Mouse (Mus musculus) cerebellum, adult 2 months (tissue): ENCODE results near the gene Stpg3. TPM values are rescaled to one million over a fixed set of nuclear protein-coding genes. Genes with fewer than 3 reads are reported as not detected.
"Not testable (repeated sequence)": the region's sequence is repeated elsewhere in the genome, so short reads cannot be mapped to it uniquely, and the experiment has no call there.

Experiments
- DNase-seq, 2 experiments: peaks; one replicate each; pipeline ENCODE4 v3.0.0; 2021
- H3K27ac ChIP-seq: fragments of 200-500 bp; 2 replicates; pipeline ENCODE4 v1.5.1; 2012; ENCODE audit warnings: low read length, control low read depth, inconsistent platforms; ENCODE audit not compliant: insufficient read depth
- H3K27me3 ChIP-seq: fragments of 200-500 bp; 2 replicates; pipeline ENCODE4 v1.6.1; 2012; ENCODE audit warnings: inconsistent platforms, mild to moderate bottlenecking, low read length, moderate library complexity; ENCODE audit not compliant: control insufficient read depth, insufficient read depth
- H3K4me1 ChIP-seq: fragments of 200-500 bp; 2 replicates; pipeline ENCODE4 v1.6.1; 2011; ENCODE audit warnings: low read length; ENCODE audit not compliant: control insufficient read depth, insufficient read depth
- H3K4me3 ChIP-seq: fragments of 200-500 bp; replicated peaks from 2 replicates; pipeline ENCODE3; 2011; ENCODE audit warnings: mild to moderate bottlenecking, low read depth, low read length, control low read depth; ENCODE audit not compliant: insufficient read depth
- CTCF ChIP-seq: fragments of 200-500 bp; IDR thresholded peaks from 2 replicates; pipeline ENCODE4 v1.5.1; 2011; ENCODE audit warnings: low read depth, mild to moderate bottlenecking, control low read depth, low read length, moderate library complexity, borderline replicate concordance; ENCODE audit not compliant: insufficient read depth
- POLR2A ChIP-seq: fragments of 200-500 bp; IDR thresholded peaks from 2 replicates; pipeline ENCODE4 v1.6.1; 2011; ENCODE audit warnings: low read length, control low read depth, borderline replicate concordance; ENCODE audit not compliant: insufficient read depth
- WGBS: fragments of 180-500 bp; shearing (Covaris S2); methylation state at CpG from one replicate; pipeline ENCODE4 v1.1.7; 2018; 5-methylcytosine and 5-hydroxymethylcytosine counted together
- polyA plus RNA-seq: library from polyadenylated mRNA; depleted of rRNA; stranded (reverse); fragments of >200 nt; gene quantifications from 2 replicates; pipeline ENCODE4 v1.2.3, GENCODE M21; 2012; rRNA removed

Gene Stpg3
- polyA plus RNA-seq: not detected in 2 replicates

DNA sequence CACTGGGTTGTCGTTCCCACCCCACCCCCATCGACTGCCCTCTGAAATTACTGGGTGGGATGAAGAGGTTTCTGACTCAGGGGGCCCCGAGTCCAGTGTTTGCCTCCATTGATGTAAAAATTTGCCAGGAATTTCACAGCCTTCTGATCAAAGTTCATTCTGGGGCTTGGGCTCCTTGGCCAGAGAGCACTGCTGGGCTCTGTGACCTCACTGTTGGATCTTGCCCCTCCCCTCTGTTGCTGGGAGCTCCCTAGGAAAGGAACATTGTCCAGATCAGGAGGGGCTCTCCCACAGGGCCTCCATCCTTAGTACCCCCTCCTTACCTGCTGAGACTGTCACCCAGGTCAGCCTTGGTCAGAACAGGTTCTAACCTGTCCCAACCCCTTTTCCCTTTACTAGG, at the start of gene Stpg3:
Stpg3 (minus strand) TSS at position 194 of the 400 bp plus-strand sequence.
- H3K4me1 ChIP-seq: 0 out of 2 replicates have a peak, but pooled peaks cover 6% of the 10 kb centered on the region
- TF ChIP-seq CTCF: no peak
- TF ChIP-seq POLR2A: no peak
- no peak within 1 kb of the TSS for H3K27ac ChIP-seq
- no peak for DNase-seq
- no peaks in the 10 kb centered on the region for H3K27me3 ChIP-seq
- H3K4me3 ChIP-seq: no peak within 1 kb of the TSS
- WGBS: 49% methylated on average over 3 of the region's 3 CpGs

DNA sequence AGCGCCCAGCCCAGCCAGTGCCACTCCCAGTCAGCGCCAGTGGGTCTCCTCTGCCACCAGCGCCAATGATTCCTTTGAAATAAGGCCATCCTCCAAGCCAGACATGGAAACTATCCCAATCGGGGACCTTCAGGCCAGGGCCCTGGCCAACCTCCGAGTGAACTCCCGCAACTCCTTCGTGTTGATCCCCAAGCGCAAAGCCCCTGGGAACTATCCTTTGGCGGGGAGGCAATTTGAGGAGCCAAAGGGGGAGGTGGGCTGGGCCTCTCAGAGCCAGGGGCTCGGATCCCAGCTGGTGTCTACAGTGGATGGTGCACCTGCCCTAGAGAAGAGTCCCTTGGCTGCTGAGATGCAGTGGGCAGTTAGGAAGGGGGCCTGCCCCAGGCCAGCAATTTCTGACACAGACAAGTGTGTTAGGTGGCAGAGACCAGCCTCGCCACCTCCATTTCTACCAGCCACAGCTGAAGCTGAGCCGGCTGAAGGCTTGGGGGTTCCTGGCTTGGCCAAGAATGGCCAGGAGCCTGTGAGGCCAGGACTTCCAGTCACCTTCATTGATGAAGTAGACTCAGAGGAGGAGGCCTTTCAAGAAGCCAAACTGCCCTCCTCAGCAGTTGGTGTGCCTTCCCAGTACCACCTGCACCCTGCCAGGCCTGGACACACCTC, 49.3 kb upstream of the Stpg3 start:
- Histone ChIP-seq H3K4me3 (peak overlapping the region; percentile 91), H3K4me1 (peaks cover 22% of the 10 kb centered on the region; the same call in 1 of the 2 replicates), H3K27me3 (no peaks in the 10 kb centered on the region), H3K27ac (peak overlapping the region; percentile 96)
- WGBS: 2% methylated on average over 12 of the region's 12 CpGs
- TF ChIP-seq CTCF: no peak
- TF ChIP-seq POLR2A: no peak
- no peak for DNase-seq

DNA sequence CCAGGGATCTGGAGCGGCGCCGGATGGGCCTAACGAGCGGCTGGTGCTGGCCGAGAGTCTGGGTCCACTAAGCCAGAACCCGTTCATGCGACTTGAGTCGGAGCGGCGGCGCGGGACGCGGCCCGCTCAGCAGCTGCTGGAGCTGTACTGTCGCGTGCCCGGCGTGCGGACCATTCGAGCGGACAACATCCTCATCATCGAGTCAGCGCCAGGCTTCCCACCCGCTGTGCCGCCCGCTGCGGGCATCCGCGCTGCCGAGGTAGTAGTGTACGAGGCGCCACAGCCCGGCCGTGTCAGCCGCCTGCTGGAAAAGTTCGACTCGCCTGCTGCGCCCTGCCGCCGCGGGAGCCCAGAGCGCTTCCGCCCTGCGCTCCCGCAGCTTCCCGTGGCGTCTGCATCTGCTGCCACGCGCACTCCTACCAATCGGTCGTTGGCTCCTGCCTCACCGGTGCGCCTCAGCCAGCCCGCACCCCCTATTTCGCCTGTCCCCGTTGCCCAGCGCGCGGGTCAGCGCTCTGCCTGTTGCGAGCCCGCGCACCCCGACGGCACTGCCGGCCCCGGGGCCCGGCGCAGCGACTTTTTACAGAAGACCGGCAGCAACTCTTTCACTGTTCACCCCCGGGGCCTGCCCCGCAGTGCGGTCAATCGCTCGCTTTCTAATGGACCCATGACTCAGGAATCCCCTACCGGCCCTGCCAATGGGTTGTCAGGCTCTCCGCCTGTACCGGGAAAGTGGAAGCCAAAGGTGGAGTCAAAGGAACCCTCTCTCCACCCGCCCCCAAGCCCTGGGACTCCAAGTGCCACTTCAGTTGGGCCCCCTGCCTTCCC, 48.6 kb upstream of the Stpg3 start:
- TF ChIP-seq CTCF (no peak), POLR2A (no peak)
- H3K4me1 ChIP-seq: peaks cover 14% of the 10 kb centered on the region; the same call in 1 of the 2 replicates
- H3K27ac ChIP-seq: peak overlapping the region; percentile 96
- WGBS: 1% methylated on average over 82 of the region's 82 CpGs
- H3K27me3 ChIP-seq: no peaks in the 10 kb centered on the region
- peak overlapping the region; percentile 91 for H3K4me3 ChIP-seq
- DNase-seq: peak; percentile 86 to 88

DNA sequence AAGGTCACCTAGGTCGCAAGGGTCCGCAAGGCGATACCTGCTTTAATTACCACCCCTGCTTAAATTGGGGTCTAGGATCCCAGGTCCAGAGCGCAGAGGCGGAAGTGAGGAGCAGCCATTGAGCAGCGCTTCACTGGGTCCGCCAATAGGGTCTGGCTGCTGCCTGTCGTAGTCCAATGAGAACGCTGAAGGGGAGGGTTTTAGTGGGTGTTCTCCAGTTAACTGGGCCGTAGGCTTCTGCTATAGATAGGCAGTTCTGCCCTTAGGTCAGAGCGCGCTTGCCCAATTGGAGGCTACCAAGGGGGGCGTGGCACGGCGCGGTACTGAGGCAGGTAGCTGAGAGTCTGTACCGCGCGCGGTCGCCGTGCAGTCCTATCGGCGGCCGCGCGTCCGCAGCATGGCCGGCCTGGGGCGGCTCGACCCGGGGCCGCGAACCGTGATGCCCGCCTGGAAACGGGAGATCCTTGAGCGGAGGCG, 47.9 kb upstream of the Stpg3 start, which contains the start of gene Tprn:
Tprn (plus strand) TSS at position 328 of the 477 bp plus-strand sequence.
- DNase-seq: peak; percentile 96 to 99
- H3K4me1 ChIP-seq: peaks cover 8% of the 10 kb centered on the region; the same call in 1 of the 2 replicates
- no peaks in the 10 kb centered on the region for H3K27me3 ChIP-seq
- under 1% methylated on average over 39 of the region's 39 CpGs for WGBS
- TF ChIP-seq CTCF (no peak), POLR2A (peak; percentile 77)
- H3K27ac ChIP-seq: peak within 1 kb of the TSS; percentile 96
- H3K4me3 ChIP-seq: peak within 1 kb of the TSS; percentile 91

DNA sequence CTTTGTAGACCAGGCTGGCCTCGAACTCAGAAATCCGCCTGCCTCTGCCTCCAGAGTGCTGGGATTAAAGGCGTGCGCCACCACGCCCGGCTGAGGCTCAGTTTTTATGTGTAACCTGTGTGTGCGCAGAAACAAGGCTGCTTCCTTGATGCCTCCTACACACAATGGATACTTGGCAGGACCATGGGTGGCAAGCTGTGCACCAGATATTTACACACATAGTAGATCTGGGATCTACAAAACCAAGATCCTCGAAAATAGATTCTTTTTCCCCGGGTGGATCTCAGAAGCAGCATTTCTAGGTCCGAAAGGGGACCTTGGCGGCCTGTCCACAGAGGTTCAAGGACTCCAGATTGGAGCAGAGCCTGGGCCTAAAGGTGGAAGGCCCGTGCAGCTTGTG, 47.4 kb upstream of the Stpg3 start:
- peak overlapping the region; percentile 59 for H3K27ac ChIP-seq
- WGBS: 31% methylated on average over 12 of the region's 12 CpGs
- peaks cover 3% of the 10 kb centered on the region; the same call in 1 of the 2 replicates for H3K4me1 ChIP-seq
- DNase-seq: peak in 1 of 2 experiments; percentile 39
- no peak for TF ChIP-seq CTCF
- no peak for TF ChIP-seq POLR2A
- peak overlapping the region; percentile 60 for H3K4me3 ChIP-seq
- H3K27me3 ChIP-seq: no peaks in the 10 kb centered on the region

DNA sequence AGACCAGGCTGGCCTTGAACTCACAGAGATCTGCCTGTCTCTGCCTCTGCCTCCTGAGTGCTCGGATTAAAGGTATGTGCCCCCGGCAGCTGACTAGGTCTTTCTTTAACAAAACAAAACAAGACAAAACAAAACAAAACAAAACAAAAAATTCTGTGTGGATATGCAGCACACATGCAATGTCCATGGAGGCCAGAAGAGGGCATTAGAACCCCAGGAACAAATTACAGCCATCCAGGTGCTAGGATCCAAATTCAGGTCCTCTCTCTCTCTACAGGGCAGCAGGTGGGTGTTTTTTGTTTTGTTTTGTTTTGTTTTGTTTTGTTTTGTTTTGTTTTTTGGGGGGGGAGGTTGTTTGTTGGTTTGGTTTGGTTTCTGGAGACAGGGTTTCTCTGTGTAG, 44.5 kb upstream of the Stpg3 start:
- H3K4me3 ChIP-seq: no peak overlapping the region
- 65% methylated on average over 2 of the region's 2 CpGs for WGBS
- no peaks in the 10 kb centered on the region; the same call in none of the 2 replicates for H3K4me1 ChIP-seq

DNA sequence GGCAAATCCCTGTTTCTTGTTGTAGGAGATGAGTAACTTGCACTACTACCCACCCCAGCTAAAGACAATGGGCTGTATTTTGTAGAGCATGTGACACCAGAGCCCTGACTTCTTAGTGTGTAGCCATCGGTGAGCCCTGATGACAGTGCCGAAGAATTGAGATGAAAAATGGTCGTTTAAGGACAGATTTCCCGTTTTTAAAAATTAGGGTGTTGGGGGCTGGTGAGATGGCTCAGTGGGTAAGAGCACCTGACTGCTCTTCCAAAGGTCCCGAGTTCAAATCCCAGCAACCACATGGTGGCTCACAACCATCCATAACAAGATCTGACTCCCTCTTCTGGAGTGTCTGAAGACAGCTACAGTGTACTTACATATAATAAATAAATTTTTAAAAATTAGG, 42.8 kb upstream of the Stpg3 start:
- not testable (repeated sequence) for H3K4me3 ChIP-seq, DNase-seq, H3K27me3 ChIP-seq, H3K27ac ChIP-seq, H3K4me1 ChIP-seq
- 88% methylated on average over 5 of the region's 5 CpGs for WGBS

More for the DNA sequence above, 44.5 kb upstream of the Stpg3 start:
- peak; percentile 45; the same call in 1 of the 2 replicates for TF ChIP-seq CTCF
- no peak for TF ChIP-seq POLR2A
- no peak for DNase-seq
- Histone ChIP-seq H3K27ac (no peak overlapping the region), H3K27me3 (no peaks in the 10 kb centered on the region)
